Mouse (Mus musculus) MEL (cell line): ENCODE results near the gene B430305J03Rik. TPM values are rescaled to one million over a fixed set of nuclear protein-coding genes. Genes with fewer than 3 reads are reported as not detected.

Experiments
- DNase-seq: peaks from one replicate; pipeline ENCODE4 v3.0.0; 2011; ENCODE audit warnings: low read depth, low spot score
- H3K27ac ChIP-seq: 2 replicates; pipeline ENCODE4 v1.5.1; 2012; ENCODE audit warnings: low read depth, mild to moderate bottlenecking, control low read depth, low read length, moderate library complexity; ENCODE audit not compliant: control insufficient read depth
- H3K27me3 ChIP-seq, 2 experiments: fragments of 150-350 bp in 1 of 2; sonication (generic) in 1 of 2; 2 replicates each; pipeline ENCODE4 v1.6.1; 2012; ENCODE audit warnings: low read length in 2 of 2, mild to moderate bottlenecking in 2 of 2, improper control_type of control experiment in 1 of 2, moderate library complexity in 1 of 2; ENCODE audit not compliant: insufficient read depth in 2 of 2, control insufficient read depth in 1 of 2
- H3K36me3 ChIP-seq, 2 experiments: 2 replicates each; pipeline ENCODE4 v1.6.1; 2012 to 2014; ENCODE audit warnings: low read length in 2 of 2, improper control_type of control experiment in 1 of 2, inconsistent platforms in 1 of 2, mild to moderate bottlenecking in 1 of 2; ENCODE audit not compliant: insufficient read depth in 2 of 2, control insufficient read depth in 1 of 2
- H3K4me1 ChIP-seq, 2 experiments: fragments of 150-350 bp in 1 of 2; sonication (generic) in 1 of 2; 2 replicates each; pipeline ENCODE4 v1.6.1; 2012; ENCODE audit warnings: low read length in 2 of 2, improper control_type of control experiment in 1 of 2, mild to moderate bottlenecking in 1 of 2; ENCODE audit not compliant: insufficient read depth in 2 of 2, control insufficient read depth in 1 of 2
- H3K4me3 ChIP-seq, 2 experiments: fragments of 150-350 bp in 1 of 2; sonication (generic) in 1 of 2; 2 replicates each; pipeline ENCODE4 v1.5.1; 2012; ENCODE audit warnings: low read depth in 2 of 2, low read length in 2 of 2, mild to moderate bottlenecking in 2 of 2, moderate library complexity in 2 of 2, control low read depth in 1 of 2, improper control_type of control experiment in 1 of 2; ENCODE audit not compliant: control insufficient read depth in 1 of 2, insufficient read depth in 1 of 2
- H3K79me2 ChIP-seq: 2 replicates; pipeline ENCODE4 v1.6.1; 2012; ENCODE audit warnings: mild to moderate bottlenecking, low read length, moderate library complexity; ENCODE audit not compliant: control insufficient read depth, poor library complexity, insufficient read depth
- H3K9ac ChIP-seq: 2 replicates; pipeline ENCODE4 v1.6.1; 2012; ENCODE audit warnings: low read depth, mild to moderate bottlenecking, control low read depth, low read length, moderate library complexity; ENCODE audit not compliant: control insufficient read depth, poor library complexity, severe bottlenecking
- H3K9me3 ChIP-seq: fragments of 150-350 bp; sonication (generic); replicated peaks from 2 replicates; pipeline ENCODE4 v1.6.1; 2012; ENCODE audit warnings: mild to moderate bottlenecking, low read length, improper control_type of control experiment, moderate library complexity; ENCODE audit not compliant: insufficient read depth
- CHD1 ChIP-seq: IDR thresholded peaks from 2 replicates; pipeline ENCODE4 v1.6.1; 2012; ENCODE audit warnings: low read depth, mild to moderate bottlenecking, inconsistent platforms, low read length, improper control_type of control experiment
- CHD2 ChIP-seq: IDR thresholded peaks from 2 replicates; pipeline ENCODE4 v1.6.1; 2011; ENCODE audit warnings: low read length, improper control_type of control experiment
- ELF1 ChIP-seq: IDR thresholded peaks from 2 replicates; pipeline ENCODE4 v1.6.1; 2014; ENCODE audit warnings: low read depth, mild to moderate bottlenecking, inconsistent platforms, low read length, improper control_type of control experiment, moderate library complexity
- EP300 ChIP-seq, 2 experiments: IDR thresholded peaks; 2 replicates each; pipeline ENCODE4 v1.6.1; 2011; ENCODE audit warnings: improper control_type of control experiment in 2 of 2, low read length in 2 of 2, low read depth in 1 of 2, mild to moderate bottlenecking in 1 of 2
- ETS1 ChIP-seq: IDR thresholded peaks from 2 replicates; pipeline ENCODE4 v1.6.1; 2012; ENCODE audit warnings: low read depth, mild to moderate bottlenecking, inconsistent platforms, low read length, improper control_type of control experiment, moderate library complexity
- HCFC1 ChIP-seq: IDR thresholded peaks from 2 replicates; pipeline ENCODE4 v1.6.1; 2012; ENCODE audit warnings: low read depth, mild to moderate bottlenecking, inconsistent platforms, low read length, improper control_type of control experiment, moderate library complexity
- KAT2A ChIP-seq: conservative IDR thresholded peaks from 2 replicates; pipeline ENCODE4 v1.6.1; 2012; ENCODE audit warnings: low read depth, low read length, improper control_type of control experiment, inconsistent platforms
- MAFK ChIP-seq: IDR thresholded peaks from 2 replicates; pipeline ENCODE4 v1.6.1; 2011; ENCODE audit warnings: low read depth, mild to moderate bottlenecking, low read length, improper control_type of control experiment, borderline replicate concordance
- MAZ ChIP-seq: IDR thresholded peaks from 2 replicates; pipeline ENCODE4 v1.6.1; 2012; ENCODE audit warnings: low read depth, mild to moderate bottlenecking, inconsistent platforms, low read length, improper control_type of control experiment
- MEF2A ChIP-seq: IDR thresholded peaks from 2 replicates; pipeline ENCODE4 v1.6.1; 2014; ENCODE audit warnings: low read depth, mild to moderate bottlenecking, inconsistent platforms, low read length, improper control_type of control experiment; ENCODE audit not compliant: poor library complexity, insufficient replicate concordance, severe bottlenecking; ENCODE audit errors: extremely low read depth
- MXI1 ChIP-seq: IDR thresholded peaks from 2 replicates; pipeline ENCODE4 v1.6.1; 2011; ENCODE audit warnings: mild to moderate bottlenecking, low read depth, low read length, improper control_type of control experiment
- NELFE ChIP-seq: IDR thresholded peaks from 2 replicates; pipeline ENCODE4 v1.6.1; 2011; ENCODE audit warnings: low read depth, low read length, improper control_type of control experiment
- NRF1 ChIP-seq: IDR thresholded peaks from 2 replicates; pipeline ENCODE4 v1.6.1; 2014; ENCODE audit warnings: low read depth, mild to moderate bottlenecking, inconsistent platforms, low read length, improper control_type of control experiment, moderate library complexity; ENCODE audit not compliant: poor library complexity, insufficient read depth, severe bottlenecking
- POLR2A ChIP-seq, 2 experiments: IDR thresholded peaks; 2 replicates each; pipeline ENCODE4 v1.6.1; 2011 to 2012; ENCODE audit warnings: low read length in 2 of 2, mild to moderate bottlenecking in 2 of 2, control low read depth in 1 of 2, improper control_type of control experiment in 1 of 2, low read depth in 1 of 2, moderate library complexity in 1 of 2; ENCODE audit not compliant: control insufficient read depth in 1 of 2, insufficient read depth in 1 of 2, poor library complexity in 1 of 2
- RAD21 ChIP-seq: IDR thresholded peaks from 2 replicates; pipeline ENCODE4 v1.6.1; 2011; ENCODE audit warnings: mild to moderate bottlenecking, low read depth, low read length, improper control_type of control experiment
- SIN3A ChIP-seq: IDR thresholded peaks from 2 replicates; pipeline ENCODE4 v1.6.1; 2012; ENCODE audit warnings: low read length, improper control_type of control experiment, inconsistent platforms
- SMC3 ChIP-seq: IDR thresholded peaks from 2 replicates; pipeline ENCODE4 v1.6.1; 2011; ENCODE audit warnings: low read depth, low read length, improper control_type of control experiment
- TBP ChIP-seq: IDR thresholded peaks from 2 replicates; pipeline ENCODE4 v1.8.0; 2011; ENCODE audit warnings: low read depth, low read length, improper control_type of control experiment
- TCF12 ChIP-seq: IDR thresholded peaks from 2 replicates; pipeline ENCODE4 v1.6.1; 2014; ENCODE audit warnings: low read depth, mild to moderate bottlenecking, inconsistent platforms, low read length, improper control_type of control experiment, moderate library complexity
- UBTF ChIP-seq: IDR thresholded peaks from 2 replicates; pipeline ENCODE4 v1.6.1; 2012; ENCODE audit warnings: low read depth, mild to moderate bottlenecking, inconsistent platforms, low read length, improper control_type of control experiment, moderate library complexity, borderline replicate concordance; ENCODE audit not compliant: insufficient read depth
- USF1 ChIP-seq: IDR thresholded peaks from 2 replicates; pipeline ENCODE4 v1.6.1; 2014; ENCODE audit warnings: low read depth, mild to moderate bottlenecking, inconsistent platforms, low read length, improper control_type of control experiment, moderate library complexity
- USF2 ChIP-seq, 2 experiments: IDR thresholded peaks; 2 replicates each; pipeline ENCODE4 v1.6.1; 2011 to 2012; ENCODE audit warnings: improper control_type of control experiment in 2 of 2, low read length in 2 of 2, borderline replicate concordance in 1 of 2, inconsistent platforms in 1 of 2, low read depth in 1 of 2, mild to moderate bottlenecking in 1 of 2; ENCODE audit not compliant: insufficient read depth in 1 of 2
- ZKSCAN1 ChIP-seq: IDR thresholded peaks from 2 replicates; pipeline ENCODE4 v1.6.1; 2012; ENCODE audit warnings: low read depth, mild to moderate bottlenecking, inconsistent platforms, low read length, improper control_type of control experiment, moderate library complexity
- ZMIZ1 ChIP-seq: IDR thresholded peaks from 2 replicates; pipeline ENCODE4 v1.6.1; 2012; ENCODE audit warnings: low read depth, mild to moderate bottlenecking, inconsistent platforms, low read length, improper control_type of control experiment, moderate library complexity
- polyA plus RNA-seq, 2 experiments: library from polyadenylated mRNA; stranded (reverse) in 1 of 2; unstranded in 1 of 2; fragments of >175 nt in 1 of 2; fragments of >200 nt in 1 of 2; gene quantifications; 2 replicates each; pipeline versions ENCODE4 v1.2.1 to v1.2.4; 2012; ENCODE audit warnings: low replicate concordance in 2 of 2, low read depth in 1 of 2; ENCODE audit not compliant: insufficient read length in 2 of 2, insufficient read depth in 1 of 2, missing spikeins in 1 of 2
- total RNA-seq: library from RNA; depleted of rRNA; stranded (reverse); fragments of 300-350 nt; gene quantifications from 2 replicates; pipeline ENCODE4 v1.2.3, GENCODE M21; 2012

Gene B430305J03Rik
- total and polyA plus RNA-seq, 3 experiments = 1.2 to 4.2 TPM; not detected in 1

- Histone ChIP-seq H3K27me3 (no peaks in the 10 kb centered on the region), H3K9ac (peak overlapping the region; percentile 73), H3K79me2 (peaks cover 22% of the 10 kb centered on the region), H3K4me3 (peak overlapping the region; percentile 72 to 94), H3K4me1 (peaks cover 0 to 8% of the 10 kb centered on the region in 2 experiments; a peak in 3 of 4 replicates), H3K36me3 (peaks cover 0 to 14% of the 10 kb centered on the region in 2 experiments; a peak in 2 of 4 replicates), H3K9me3 (no peaks in the 10 kb centered on the region), H3K27ac (peak overlapping the region; percentile 26)
- peak; percentile 97 for TF ChIP-seq MAZ
- peak; percentile 88 for TF ChIP-seq ELF1
- TF ChIP-seq SMC3 = 0 out of 2 replicates have a peak, but pooled peaks have one; percentile 2
- TF ChIP-seq EP300 (IDR thresholded peaks at IDR 0.05; ENCODE audit: low read depth in 1 of 2, low read length in 2 of 2) = no peak
- TF ChIP-seq POLR2A (IDR thresholded peaks at IDR 0.05; ENCODE audit: control insufficient read depth in 1 of 2, insufficient read depth in 1 of 2, low read depth in 1 of 2, low read length in 2 of 2, poor library complexity in 1 of 2) = peak; percentile 69 to 85
- 0 out of 2 replicates have a peak, but pooled peaks have one; percentile 78 for TF ChIP-seq UBTF
- 0 out of 2 replicates have a peak, but pooled peaks have one; percentile 13 for TF ChIP-seq MXI1
- peak; percentile 56; the same call in 1 of the 2 replicates for TF ChIP-seq TBP
- peak; percentile 60 for TF ChIP-seq TCF12
- TF ChIP-seq HCFC1 = peak; percentile 80
- TF ChIP-seq RAD21 = no peak
- TF ChIP-seq ZKSCAN1 = no peak
- TF ChIP-seq NRF1 = peak; percentile 89
- no peak for TF ChIP-seq KAT2A
- peak; percentile 72; the same call in 1 of the 2 replicates for TF ChIP-seq ZMIZ1
- TF ChIP-seq SIN3A = peak; percentile 86
- TF ChIP-seq USF1 = peak; percentile 38; the same call in 1 of the 2 replicates
- DNase-seq = peak; percentile 96
Measured at GRCm38 (mm10) chr3:61363989-61364660, 1.6 kb downstream of the B430305J03Rik start.

GRCm38 (mm10) chr3:61363161-61363988, 2.4 kb downstream of the B430305J03Rik start:
- H3K9ac ChIP-seq = peak overlapping the region; percentile 49
- peaks cover 22% of the 10 kb centered on the region for H3K79me2 ChIP-seq
- no peaks in the 10 kb centered on the region for H3K9me3 ChIP-seq
- TF ChIP-seq MXI1 (peak; percentile 36), MAZ (peak; percentile 79; the same call in 1 of the 2 replicates), CHD1 (0 out of 2 replicates have a peak, but pooled peaks have one; percentile 52), SIN3A (peak; percentile 79), ZKSCAN1 (no peak), MAFK (no peak), NRF1 (no peak; the same call in 1 of the 2 replicates), UBTF (no peak), NELFE (peak; percentile 37; the same call in 1 of the 2 replicates), CHD2 (peak; percentile 51), USF2 (IDR thresholded peaks at IDR 0.05; ENCODE audit: borderline replicate concordance in 1 of 2, insufficient read depth in 1 of 2, low read depth in 1 of 2, low read length in 2 of 2) (no peak), HCFC1 (peak; percentile 74; the same call in 1 of the 2 replicates), TCF12 (peak; percentile 12; the same call in 1 of the 2 replicates), ZMIZ1 (peak; percentile 37; the same call in 1 of the 2 replicates), MEF2A (no peak), ETS1 (peak; percentile 64)
- H3K4me1 ChIP-seq = peaks cover 0 to 8% of the 10 kb centered on the region in 2 experiments; a peak in 3 of 4 replicates
- DNase-seq = peak; percentile 99
- H3K27me3 ChIP-seq = peaks cover 0 to 3% of the 10 kb centered on the region in 2 experiments; a peak in 3 of 4 replicates
- no peak overlapping the region for H3K27ac ChIP-seq
- H3K4me3 ChIP-seq = peak overlapping the region; percentile 72 to 78
- H3K36me3 ChIP-seq = peaks cover 0 to 14% of the 10 kb centered on the region in 2 experiments; a peak in 2 of 4 replicates
